Mouse (Mus musculus) neural tube, embryonic 13.5 days (tissue): ENCODE data around the gene Dppa5a. TPM values are rescaled to one million over a fixed set of nuclear protein-coding genes. Genes with fewer than 3 reads are reported as not detected.
"Not testable (repeated sequence)": the region's sequence is repeated elsewhere in the genome, so short reads cannot be mapped to it uniquely, and the experiment has no call there.

ENCODE experiments used
- ATAC-seq: fragments of 200-750 bp; cut with Nextera tagmentation; 2 replicates; pipeline ENCODE4 v1.8.0; 2017; ENCODE audit warnings: low read depth, mild to moderate bottlenecking, moderate TSS enrichment, moderate library complexity
- H3K27ac ChIP-seq: fragments of 300-500 bp; sonication (generic); replicated peaks from 2 replicates; pipeline ENCODE4 v1.5.1; 2015; ENCODE audit warnings: moderate library complexity, mild to moderate bottlenecking, inconsistent platforms
- H3K27me3 ChIP-seq: fragments of 300-500 bp; sonication (generic); 2 replicates; pipeline ENCODE4 v1.6.1; 2015; ENCODE audit warnings: mild to moderate bottlenecking, inconsistent platforms
- H3K36me3 ChIP-seq: fragments of 300-500 bp; sonication (generic); 2 replicates; pipeline ENCODE4 v1.6.1; 2015; ENCODE audit warnings: mild to moderate bottlenecking, inconsistent platforms
- H3K4me1 ChIP-seq: fragments of 300-500 bp; sonication (generic); replicated peaks from 2 replicates; pipeline ENCODE4 v1.6.1; 2015; ENCODE audit warnings: inconsistent platforms
- H3K4me2 ChIP-seq: fragments of 300-500 bp; sonication (generic); 2 replicates; pipeline ENCODE4 v1.6.1; 2015; ENCODE audit warnings: inconsistent platforms, mild to moderate bottlenecking, moderate library complexity
- H3K4me3 ChIP-seq: fragments of 300-500 bp; sonication (generic); 2 replicates; pipeline ENCODE4 v1.5.1; 2015; ENCODE audit warnings: mild to moderate bottlenecking, inconsistent platforms
- H3K9ac ChIP-seq: fragments of 300-500 bp; sonication (generic); 2 replicates; pipeline ENCODE4 v1.6.1; 2015; ENCODE audit warnings: moderate library complexity, mild to moderate bottlenecking, inconsistent platforms
- H3K9me3 ChIP-seq: fragments of 300-500 bp; sonication (generic); 2 replicates; pipeline ENCODE4 v1.6.1; 2016; ENCODE audit warnings: inconsistent platforms
- WGBS: fragments of 180-500 bp; shearing (Covaris S2); methylation state at CpG from one replicate; pipeline ENCODE4 v1.1.7; 2015; 5-methylcytosine and 5-hydroxymethylcytosine counted together
- polyA plus RNA-seq: library from polyadenylated mRNA; unstranded; fragments of >200 nt; fragmentation: Nextera tagmentation; extraction: Ambion mirVana; gene quantifications from 2 replicates; pipeline ENCODE4 v1.2.1, GENCODE M21; 2015

Gene Dppa5a
- polyA plus RNA-seq, 1 experiment from 2014 or later: 1.9 TPM

DNA sequence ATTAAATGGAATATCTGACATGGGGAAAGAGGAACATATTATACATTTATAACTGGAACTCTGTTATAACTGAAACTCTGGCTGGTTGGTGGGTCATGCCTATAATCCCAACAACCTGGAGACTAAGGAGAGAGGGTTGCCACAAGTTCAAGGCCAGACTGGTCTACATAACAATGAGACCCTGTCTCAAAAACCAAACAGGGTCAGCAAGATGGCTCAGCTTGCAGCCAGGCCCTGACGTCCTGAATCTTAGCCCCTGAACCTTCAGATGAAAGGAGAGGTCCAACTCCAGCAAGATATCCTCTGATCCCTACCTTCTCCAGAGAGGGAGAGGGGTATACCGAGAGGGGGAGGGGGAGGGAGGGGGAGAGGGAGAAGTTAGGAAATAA is 7.5 kb downstream of the Dppa5a start:
- WGBS: 52% methylated on average over 2 of the region's 2 CpGs
- H3K4me3 ChIP-seq: no peak overlapping the region
- H3K9ac ChIP-seq: no peak overlapping the region
- H3K9me3 ChIP-seq: no peaks in the 10 kb centered on the region
- H3K4me1 ChIP-seq: no peaks in the 10 kb centered on the region
- no peaks in the 10 kb centered on the region for H3K36me3 ChIP-seq
- no peak overlapping the region for H3K4me2 ChIP-seq
- no peak overlapping the region for H3K27ac ChIP-seq
- ATAC-seq: no peak
- no peaks in the 10 kb centered on the region for H3K27me3 ChIP-seq

DNA sequence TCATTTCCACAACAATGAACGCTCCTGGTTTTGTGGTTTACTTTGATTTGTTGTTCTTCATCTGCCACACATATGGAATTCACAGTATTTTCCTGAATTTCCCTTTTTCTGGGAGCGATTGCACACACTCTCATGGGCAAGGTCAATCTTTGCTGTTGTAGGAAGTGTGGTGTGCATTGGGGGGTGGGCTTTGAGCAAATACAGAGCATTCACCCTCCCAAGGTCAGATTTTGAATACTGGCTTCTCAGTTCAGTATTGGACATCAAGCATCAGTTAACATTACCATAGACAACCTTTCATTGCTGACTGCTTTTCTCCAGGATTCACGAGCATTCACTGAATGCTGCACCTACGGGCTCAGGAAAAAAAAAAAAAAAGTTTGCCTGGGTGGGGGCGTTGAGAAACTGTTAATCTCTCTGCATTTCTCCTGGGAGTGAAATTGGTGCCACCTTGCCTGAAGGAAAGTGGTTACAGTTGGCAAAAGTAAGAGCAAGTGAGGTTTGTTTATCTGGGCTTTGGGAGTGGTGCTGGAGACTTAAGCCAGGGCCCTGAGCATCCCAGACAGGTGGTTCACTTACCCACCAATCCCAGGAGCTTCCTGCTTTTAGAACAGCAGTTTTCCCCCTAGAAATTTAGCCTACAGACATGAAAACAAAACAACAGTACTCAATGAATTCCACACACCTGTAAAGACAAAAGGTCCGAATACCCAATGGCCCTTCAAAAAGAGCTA is 8.1 kb downstream of the Dppa5a start:
- no peaks in the 10 kb centered on the region for H3K4me1 ChIP-seq
- no peak overlapping the region for H3K4me3 ChIP-seq
- no peaks in the 10 kb centered on the region for H3K36me3 ChIP-seq
- no peak for ATAC-seq
- no peak overlapping the region for H3K4me2 ChIP-seq
- no peaks in the 10 kb centered on the region for H3K9me3 ChIP-seq
- no peaks in the 10 kb centered on the region for H3K27me3 ChIP-seq
- H3K9ac ChIP-seq: no peak overlapping the region
- WGBS: 86% methylated on average over 6 of the region's 6 CpGs
- H3K27ac ChIP-seq: no peak overlapping the region

GRCm38 (mm10) chr9:78358053-78358452 is 9.9 kb downstream of the Dppa5a start:
- H3K27ac ChIP-seq: no peak overlapping the region
- H3K9ac ChIP-seq: no peak overlapping the region
- 17% methylated on average over 9 of the region's 9 CpGs for WGBS
- no peak overlapping the region for H3K4me2 ChIP-seq
- H3K36me3 ChIP-seq: no peaks in the 10 kb centered on the region
- no peaks in the 10 kb centered on the region for H3K9me3 ChIP-seq
- no peaks in the 10 kb centered on the region for H3K4me1 ChIP-seq
- peak; percentile 43; the same call in 1 of the 2 replicates for ATAC-seq
- H3K4me3 ChIP-seq: no peak overlapping the region
- H3K27me3 ChIP-seq: no peaks in the 10 kb centered on the region

DNA sequence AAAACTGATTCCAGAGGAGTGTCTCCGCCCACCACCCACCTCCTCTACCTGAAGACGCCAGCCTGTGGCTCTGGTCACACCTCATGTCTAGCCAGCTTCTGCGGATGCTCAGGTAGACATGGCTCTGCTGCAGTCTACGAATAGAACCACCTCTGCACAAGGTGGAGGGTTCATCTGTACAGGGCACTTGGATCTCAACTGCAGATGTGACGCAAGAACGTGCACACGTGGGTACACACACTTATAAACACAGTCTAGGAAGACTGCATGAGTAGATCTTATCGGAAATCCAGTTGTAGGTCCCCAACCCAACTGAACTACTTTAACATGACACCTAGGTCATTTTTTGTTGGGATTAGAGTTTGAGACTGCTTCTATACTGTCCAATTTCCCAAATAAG is 12.4 kb downstream of the Dppa5a start, which contains the start of gene Gsta2:
TSS of gene Gsta2 (minus strand) at position 178 of the 400 bp plus-strand sequence.
- no peaks in the 10 kb centered on the region for H3K9me3 ChIP-seq
- no peak for ATAC-seq
- 88% methylated on average over 8 of the region's 8 CpGs for WGBS
- no peaks in the 10 kb centered on the region for H3K36me3 ChIP-seq
- no peaks in the 10 kb centered on the region for H3K27me3 ChIP-seq
- no peak within 1 kb of the TSS for H3K4me3 ChIP-seq
- H3K4me2 ChIP-seq: no peak within 1 kb of the TSS
- no peak within 1 kb of the TSS for H3K9ac ChIP-seq
- no peaks in the 10 kb centered on the region for H3K4me1 ChIP-seq
- H3K27ac ChIP-seq: no peak within 1 kb of the TSS

GRCm38 (mm10) chr9:78354665-78355578 is 13.1 kb downstream of the Dppa5a start:
- no peaks in the 10 kb centered on the region for H3K4me1 ChIP-seq
- H3K9me3 ChIP-seq: no peaks in the 10 kb centered on the region
- no peak overlapping the region for H3K4me3 ChIP-seq
- H3K9ac ChIP-seq: no peak overlapping the region
- H3K27ac ChIP-seq: no peak overlapping the region
- ATAC-seq: no peak
- no peaks in the 10 kb centered on the region for H3K36me3 ChIP-seq
- H3K27me3 ChIP-seq: no peaks in the 10 kb centered on the region
- 78% methylated on average over 11 of the region's 11 CpGs for WGBS
- no peak overlapping the region for H3K4me2 ChIP-seq

GRCm38 (mm10) chr9:78351504-78352220 is 16.3 kb downstream of the Dppa5a start:
- Histone ChIP-seq H3K4me1 (no peaks in the 10 kb centered on the region), H3K4me3 (no peak overlapping the region), H3K27me3 (no peaks in the 10 kb centered on the region), H3K27ac (no peak overlapping the region), H3K36me3 (no peaks in the 10 kb centered on the region), H3K9ac (no peak overlapping the region), H3K9me3 (no peaks in the 10 kb centered on the region), H3K4me2 (no peak overlapping the region)
- ATAC-seq: no peak
- 85% methylated on average over 6 of the region's 6 CpGs for WGBS

DNA sequence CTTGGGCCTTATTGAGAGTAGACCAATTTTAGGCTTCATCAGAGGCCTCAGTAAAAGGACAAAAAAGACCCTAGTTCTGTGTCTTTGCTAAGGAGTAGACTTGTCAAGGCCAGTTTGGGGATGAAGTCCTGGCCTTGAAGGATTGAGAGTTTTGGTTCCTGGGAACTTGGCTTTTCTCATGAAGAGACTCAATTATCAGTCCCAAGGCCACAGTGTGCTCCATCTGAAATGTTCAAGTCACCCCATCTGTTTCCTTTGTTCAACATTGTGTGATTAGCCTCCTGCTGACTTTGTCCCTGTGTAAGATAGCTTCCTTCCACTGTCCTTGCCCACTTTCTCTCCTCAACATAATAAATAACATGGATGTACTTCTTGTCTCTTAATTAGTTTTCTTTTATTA is 18.0 kb downstream of the Dppa5a start:
- ATAC-seq, H3K9ac ChIP-seq, H3K9me3 ChIP-seq: not testable (repeated sequence)

GRCm38 (mm10) chr9:78349141-78349540 is 18.8 kb downstream of the Dppa5a start:
- 84% methylated on average over 3 of the region's 3 CpGs for WGBS
- H3K9ac ChIP-seq, H3K27ac ChIP-seq, H3K4me3 ChIP-seq, H3K9me3 ChIP-seq, H3K4me2 ChIP-seq, H3K27me3 ChIP-seq, H3K36me3 ChIP-seq, ATAC-seq, H3K4me1 ChIP-seq: not testable (repeated sequence)

More for the DNA sequence above, 18.0 kb downstream of the Dppa5a start:
- not testable (repeated sequence) for H3K27ac ChIP-seq, H3K36me3 ChIP-seq, H3K4me1 ChIP-seq, H3K27me3 ChIP-seq, H3K4me3 ChIP-seq, H3K4me2 ChIP-seq

GRCm38 (mm10) chr9:78348206-78349004 is 19.6 kb downstream of the Dppa5a start:
- ATAC-seq, H3K27ac ChIP-seq, H3K9ac ChIP-seq, H3K4me2 ChIP-seq, H3K4me3 ChIP-seq, H3K36me3 ChIP-seq, H3K4me1 ChIP-seq, H3K27me3 ChIP-seq, H3K9me3 ChIP-seq: not testable (repeated sequence)
- 72% methylated on average over 6 of the region's 6 CpGs for WGBS

- no peak for ATAC-seq
- H3K27ac ChIP-seq: no peak overlapping the region
- no peaks in the 10 kb centered on the region for H3K36me3 ChIP-seq
- H3K27me3 ChIP-seq: no peaks in the 10 kb centered on the region
- H3K9me3 ChIP-seq: no peaks in the 10 kb centered on the region
- no peak overlapping the region for H3K4me2 ChIP-seq
- H3K9ac ChIP-seq: no peak overlapping the region
- H3K4me3 ChIP-seq: no peak overlapping the region
- no peaks in the 10 kb centered on the region for H3K4me1 ChIP-seq
- WGBS: 72% methylated on average over 3 of the region's 3 CpGs
Observed at GRCm38 (mm10) chr9:78347004-78347403, 21.0 kb downstream of the Dppa5a start.

GRCm38 (mm10) chr9:78345235-78345634 is 22.7 kb downstream of the Dppa5a start:
- H3K4me3 ChIP-seq, H3K36me3 ChIP-seq, H3K9ac ChIP-seq, H3K9me3 ChIP-seq, H3K27ac ChIP-seq, ATAC-seq, H3K4me2 ChIP-seq, H3K27me3 ChIP-seq, H3K4me1 ChIP-seq: not testable (repeated sequence)
- WGBS: 65% methylated on average over 4 of the region's 4 CpGs
